Mouse (Mus musculus) left cerebral cortex, postnatal 14 days (tissue): ENCODE data around the gene Dnaic1. TPM values are rescaled to one million over a fixed set of nuclear protein-coding genes. Genes with fewer than 3 reads are reported as not detected.

ENCODE experiments used
- DNase-seq, 2 experiments: peaks; one replicate each; pipeline ENCODE4 v3.0.0; 2021 to 2022; ENCODE audit warnings: low spot score in 2 of 2, mixed read lengths in 1 of 2
- intact Hi-C: fragments of 180-260 bp; cut with DNase I; formaldehyde crosslinking; loops from one replicate; pipeline ENCODE4 v1.15.1; 2025
- total RNA-seq, 2 experiments: library from RNA; stranded (reverse); gene quantifications; 2 replicates each; pipeline ENCODE4 v1.2.3; 2021

Dnaic1 gene
- total RNA-seq, 2 experiments from 2014 or later = 5.6 to 8.6 TPM

DNA sequence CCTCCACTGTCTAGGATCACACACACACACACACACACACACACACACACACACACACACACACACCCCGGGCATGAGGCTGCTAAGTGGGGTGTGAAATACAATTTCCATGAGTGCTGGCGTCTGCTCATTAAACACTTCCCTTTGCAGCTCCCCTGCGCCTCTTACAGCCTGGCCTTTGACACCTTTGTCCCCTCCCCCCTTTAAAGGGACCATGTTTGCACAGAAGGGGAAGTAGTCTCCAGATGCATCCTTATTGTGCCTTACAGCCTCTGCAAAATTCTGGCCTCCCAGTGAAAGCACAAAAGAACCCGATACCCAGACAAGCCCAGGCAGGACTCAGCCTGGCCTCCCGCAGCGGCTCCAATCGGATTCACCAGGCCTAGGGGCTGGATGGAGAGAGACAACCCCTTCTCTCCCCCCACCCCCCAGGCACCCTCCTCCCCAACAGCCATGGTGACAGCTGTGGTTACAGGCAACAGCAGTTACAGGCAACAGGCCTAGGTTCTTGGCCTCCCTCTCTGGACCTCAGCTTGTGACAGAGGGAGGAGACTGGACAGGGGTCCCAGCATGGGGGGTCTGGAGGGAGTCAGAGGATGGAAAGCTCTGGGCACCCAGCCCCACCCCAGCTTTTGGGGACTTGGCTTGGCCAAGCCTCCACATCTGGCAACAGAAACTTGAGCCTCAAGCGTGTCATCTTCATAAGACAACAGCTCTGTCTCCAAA, 58.8 kb downstream of the Dnaic1 start:
- intact Hi-C loops = no loop called here
- DNase-seq = peak in 1 of 2 experiments; percentile 59

DNA sequence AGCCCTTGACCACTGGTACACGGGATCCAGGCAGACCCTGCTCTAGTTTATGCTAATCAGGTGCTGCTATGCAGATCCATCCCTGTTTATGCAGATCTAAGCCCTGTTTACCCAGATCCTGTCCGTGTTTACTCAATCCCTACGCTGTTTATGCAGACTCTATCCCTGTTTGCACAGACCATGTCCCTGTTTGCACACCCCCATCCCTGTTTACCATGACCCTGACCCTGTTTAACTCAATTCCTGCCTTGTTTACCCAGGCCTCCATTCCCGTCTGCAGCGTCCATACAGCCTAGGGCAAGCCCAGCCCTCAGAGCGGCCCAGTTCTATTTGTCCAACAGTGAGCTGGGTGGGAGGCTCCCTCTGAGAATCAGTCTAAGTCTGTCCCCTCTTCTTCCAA, 60.6 kb downstream of the Dnaic1 start:
- DNase-seq = no peak

DNA sequence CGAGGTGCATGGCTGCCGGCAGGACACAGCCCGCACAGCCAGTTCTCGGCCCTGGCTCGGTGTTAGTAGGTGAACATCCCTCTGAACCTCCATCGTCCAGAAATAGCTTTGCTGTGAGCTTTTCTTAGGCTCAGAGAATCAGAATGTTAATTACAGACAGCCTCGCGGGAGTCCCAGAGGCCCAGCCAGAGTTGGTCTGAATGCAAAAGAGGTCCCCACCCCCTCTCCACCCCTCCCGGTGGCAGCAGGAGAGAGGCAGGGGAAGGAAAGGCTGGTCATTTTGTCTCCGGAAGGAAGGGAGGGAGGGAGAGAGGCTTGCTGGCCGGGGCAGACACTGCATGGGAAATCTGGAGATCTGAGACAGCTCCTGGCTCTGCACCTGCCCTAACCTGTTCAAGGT, 61.8 kb downstream of the Dnaic1 start:
- intact Hi-C loops = no loop called here

More for the DNA sequence above, 60.6 kb downstream of the Dnaic1 start:
- intact Hi-C loops = no loop called here

DNA sequence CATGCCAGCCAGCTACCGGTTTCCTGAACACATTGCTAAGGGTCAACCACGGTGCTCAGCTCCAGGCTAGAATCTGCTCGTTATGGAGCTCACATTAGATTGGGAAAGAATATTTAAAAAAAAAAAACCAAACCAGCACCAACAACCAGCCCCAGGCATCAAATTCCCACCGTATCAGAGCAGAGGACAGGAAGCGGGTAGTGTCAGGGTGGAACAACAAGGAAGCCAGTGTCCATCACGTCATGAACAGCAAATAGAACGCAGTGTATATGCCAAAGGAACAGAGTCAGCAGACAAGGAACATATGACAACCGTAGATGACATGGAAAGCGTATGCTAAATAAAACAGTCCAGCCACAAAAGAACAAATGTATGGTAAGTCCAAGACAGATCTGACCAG, 63.4 kb downstream of the Dnaic1 start:
- intact Hi-C loops = no loop called here
- no peak for DNase-seq

More for the DNA sequence above, 61.8 kb downstream of the Dnaic1 start:
- DNase-seq = peak; percentile 57 to 63

DNA sequence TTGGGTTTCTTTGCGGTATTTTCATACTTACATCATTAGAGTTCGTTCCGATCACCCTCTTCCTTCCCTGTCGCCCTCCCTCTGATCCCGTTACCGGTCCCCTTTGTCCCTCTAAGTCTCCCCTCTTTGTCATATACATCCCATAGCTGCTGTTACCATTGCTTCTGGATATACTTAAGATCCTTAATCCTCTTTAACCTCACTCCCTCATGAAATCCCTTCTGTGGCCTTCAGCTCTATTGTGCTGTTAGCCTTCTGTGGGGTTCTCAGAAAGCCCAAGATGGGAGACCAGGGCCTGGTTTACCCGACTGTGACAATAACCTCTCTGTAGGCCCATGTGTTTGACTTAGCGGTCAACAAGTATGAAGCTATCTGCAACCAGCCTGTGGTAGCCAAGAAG, 65.1 kb downstream of the Dnaic1 start:
- DNase-seq = no peak
- intact Hi-C loops = no loop called here

DNA sequence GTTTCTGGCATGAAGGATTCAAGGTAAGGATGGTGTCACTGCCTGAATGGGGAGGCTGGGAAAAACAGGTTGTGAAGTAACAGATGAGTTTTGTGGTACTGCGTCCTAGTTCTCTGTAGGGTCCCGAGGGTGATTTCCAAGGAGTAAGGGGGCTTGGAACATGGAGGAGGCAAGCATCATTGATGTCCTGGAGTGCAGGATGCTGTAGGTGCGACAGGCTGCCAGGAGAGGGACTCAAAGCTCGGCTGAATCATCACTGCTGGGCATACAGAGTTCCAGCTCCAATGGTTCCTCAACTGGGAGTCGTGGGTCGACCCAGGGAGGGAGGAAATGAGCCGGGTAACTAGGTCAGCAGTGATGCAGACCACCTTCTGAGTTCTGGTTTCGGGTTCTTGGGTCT, 65.6 kb downstream of the Dnaic1 start:
- intact Hi-C loops = no loop called here
- no peak for DNase-seq

DNA sequence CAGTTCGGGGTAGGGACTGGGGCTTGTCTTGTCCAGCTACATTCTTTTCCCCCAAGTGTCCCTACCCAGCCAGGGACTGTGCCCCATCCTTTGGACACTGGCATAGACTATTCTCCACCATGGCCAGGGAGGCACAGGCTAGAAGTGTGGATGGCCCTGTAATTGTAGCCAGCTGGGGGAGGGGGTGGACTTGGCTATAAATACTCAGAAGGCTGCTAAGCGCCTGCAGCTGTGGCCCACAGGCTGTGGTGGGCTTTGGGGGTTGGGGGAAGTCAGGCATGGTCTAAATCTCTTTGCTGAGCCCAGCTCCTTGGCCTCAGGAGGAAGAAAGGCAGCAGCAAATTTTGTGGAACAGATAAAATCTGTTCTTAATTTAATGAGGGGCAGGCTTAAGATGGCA, 66.3 kb downstream of the Dnaic1 start:
- no peak for DNase-seq
- intact Hi-C loops = no loop called here

DNA sequence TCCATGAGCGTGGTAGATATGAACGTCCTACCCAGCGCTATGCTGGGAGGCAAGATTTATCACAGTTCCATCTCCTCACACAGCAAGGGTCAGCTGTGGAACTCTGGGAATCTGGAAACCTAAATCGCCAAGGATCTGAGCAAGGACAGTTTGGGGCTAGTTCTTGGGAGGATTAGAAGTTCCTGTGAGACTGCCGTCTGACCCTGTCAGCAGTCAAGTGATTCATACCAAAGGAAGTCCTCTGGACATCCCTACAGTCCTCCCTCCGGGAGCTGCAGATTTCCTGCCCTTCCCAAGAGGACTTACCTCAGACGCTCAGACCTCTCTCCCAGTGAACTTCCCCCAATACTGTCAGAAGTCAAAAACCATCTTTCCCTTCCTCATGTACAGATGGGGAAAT, 66.8 kb downstream of the Dnaic1 start:
- no peak for DNase-seq
- intact Hi-C loops = no loop called here

DNA sequence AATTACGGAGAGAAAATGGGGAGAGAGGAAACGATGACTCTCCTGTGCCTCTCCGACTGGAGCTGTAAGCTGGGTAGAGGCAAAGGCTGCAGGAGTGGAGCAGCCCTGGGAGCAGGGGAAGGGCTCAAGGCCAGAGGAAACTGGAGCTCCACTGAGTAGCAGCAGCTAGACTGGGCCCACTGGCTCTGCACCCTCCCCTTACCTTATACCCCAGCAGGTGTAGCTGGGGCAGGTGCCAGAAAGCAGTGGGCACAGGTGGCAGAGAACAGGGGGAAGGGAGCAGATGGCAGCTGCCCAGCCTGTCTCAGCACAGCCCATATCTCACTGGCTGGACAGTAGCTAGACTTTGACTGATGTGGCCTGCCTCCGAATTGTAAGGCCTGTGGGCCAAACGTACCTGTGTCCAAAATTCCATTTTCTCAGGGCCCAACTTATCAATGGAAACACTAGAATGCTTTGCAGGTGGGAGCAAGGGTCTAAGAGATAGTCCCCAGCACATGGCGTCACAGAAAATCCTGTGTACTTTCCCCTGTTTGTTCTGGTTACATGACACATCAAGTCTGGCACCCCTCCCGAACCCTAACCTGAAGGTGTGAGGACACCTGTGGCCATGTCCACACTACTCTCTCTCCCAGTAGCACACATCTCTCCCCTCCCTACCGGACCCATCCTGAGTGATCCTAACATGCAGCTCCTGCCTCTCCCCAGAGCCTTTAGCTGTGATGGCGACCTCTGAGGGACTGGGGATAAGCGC, 67.5 kb downstream of the Dnaic1 start:
- DNase-seq = no peak

DNA sequence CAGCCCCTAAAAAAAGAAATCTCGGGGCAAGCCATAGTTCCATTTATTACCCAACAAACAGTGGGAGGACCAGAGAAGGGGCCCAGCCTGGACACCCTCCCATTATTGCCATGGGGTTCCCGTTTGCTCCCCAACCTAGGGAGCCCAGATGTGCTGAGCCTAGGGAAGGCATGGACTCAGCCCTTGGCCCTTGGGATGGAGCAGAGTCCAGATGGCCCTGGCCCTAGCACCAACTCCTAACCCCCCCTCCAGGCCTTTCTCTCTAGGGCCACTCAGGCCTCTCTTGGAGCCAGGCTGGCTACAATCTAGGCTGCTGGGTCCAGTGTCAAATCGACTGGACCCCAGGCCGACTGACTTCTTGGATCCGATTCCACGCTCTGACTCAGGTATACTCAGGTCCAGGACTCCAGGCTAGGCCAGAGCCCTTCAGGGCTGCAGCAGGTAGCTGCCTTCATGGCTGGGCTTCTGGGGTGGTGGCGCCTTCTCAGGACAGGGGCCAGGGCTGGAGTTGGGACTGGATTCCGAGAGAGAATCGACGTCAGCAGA, 68.7 kb downstream of the Dnaic1 start:
- intact Hi-C loops = no loop called here
- DNase-seq = no peak

More for the DNA sequence above, 67.5 kb downstream of the Dnaic1 start:
- intact Hi-C loops = no loop called here

DNA sequence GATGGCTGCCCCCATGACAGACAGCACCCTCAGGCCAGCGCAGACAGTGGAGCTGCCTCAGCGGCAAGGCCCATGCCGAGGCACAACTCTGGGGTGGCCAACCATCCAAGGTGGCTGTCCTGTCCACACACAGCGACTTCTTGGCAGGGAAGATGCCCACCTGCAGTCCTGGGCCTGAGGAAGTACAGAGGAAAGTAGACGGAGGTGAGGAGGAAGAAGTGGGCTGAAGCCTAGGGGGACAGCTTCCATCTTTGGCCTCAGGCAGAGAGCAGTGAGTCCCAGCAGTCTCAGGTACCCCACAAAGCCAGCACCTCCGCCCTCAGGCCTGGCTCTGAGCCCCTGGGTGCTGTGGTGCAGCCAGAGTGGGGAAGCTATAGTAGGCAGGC, 69.2 kb downstream of the Dnaic1 start:
- no peak for DNase-seq
- intact Hi-C loops = no loop called here

DNA sequence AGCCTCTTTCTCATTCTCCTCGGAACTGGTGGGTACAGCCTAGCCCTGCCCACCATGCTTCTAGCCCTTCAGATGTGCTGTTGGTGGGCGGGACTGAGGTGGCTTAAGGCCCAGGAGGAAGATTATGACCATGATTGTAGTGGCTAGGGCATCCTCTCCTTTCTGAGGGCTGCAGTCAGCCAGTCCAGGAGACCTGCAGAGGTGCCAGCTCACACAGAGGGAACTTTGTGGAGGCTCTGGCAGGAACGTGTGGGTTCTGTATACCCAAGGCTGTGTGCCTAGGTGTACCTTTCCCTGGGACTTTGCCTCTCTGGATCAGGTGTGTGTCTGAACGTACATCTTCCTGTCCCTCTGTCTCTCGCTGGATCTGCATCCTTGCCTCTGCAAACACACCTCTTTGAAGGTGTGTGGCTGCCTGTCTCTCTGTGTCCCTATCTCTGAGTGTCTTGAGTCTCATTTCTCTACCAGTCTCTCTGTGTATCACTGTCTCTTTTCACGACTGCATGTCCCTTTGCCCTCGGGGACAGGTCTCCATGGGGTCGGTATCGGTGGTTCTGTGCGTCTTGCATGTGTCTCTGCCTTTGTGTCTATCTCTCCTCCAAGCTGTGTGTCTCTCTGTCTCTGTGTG, 69.8 kb downstream of the Dnaic1 start:
- DNase-seq = no peak
- intact Hi-C loops = no loop called here

DNA sequence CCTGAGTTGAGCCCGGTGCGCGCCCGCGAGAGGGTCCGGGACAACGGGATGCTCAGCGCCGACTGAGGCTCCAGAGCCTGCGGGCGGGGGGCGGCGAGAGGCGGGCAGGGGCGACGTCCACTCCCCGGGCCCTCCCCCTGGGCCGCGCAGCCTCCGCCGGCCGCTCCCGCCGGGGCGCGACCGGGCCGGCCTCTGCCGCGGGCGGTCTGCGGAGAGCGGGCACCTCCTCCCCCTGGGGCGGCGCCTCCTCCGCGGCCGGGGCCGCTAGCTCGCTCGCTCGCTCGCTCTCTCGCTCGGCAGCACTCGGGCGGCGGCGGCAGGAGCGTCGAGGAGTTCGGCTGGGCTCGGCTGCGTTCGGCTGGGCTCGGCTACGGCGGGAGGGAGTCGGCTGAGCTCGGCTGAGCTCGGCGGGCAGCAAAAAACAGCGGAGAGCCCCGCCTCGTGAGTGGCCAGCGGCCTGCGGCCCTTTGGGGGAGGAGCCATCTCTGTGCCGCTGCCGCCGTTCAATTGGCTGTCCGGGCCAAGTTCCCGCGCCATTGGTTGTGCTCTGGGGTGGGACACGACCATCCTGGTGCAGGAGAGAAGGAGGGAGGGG, 70.4 kb downstream of the Dnaic1 start, which contains the start of gene Enho:
Gene Enho, minus strand, starts transcription at position 412 of the 595 bp plus-strand sequence.
- peak; percentile 94 for DNase-seq
- intact Hi-C loops = no loop called here

DNA sequence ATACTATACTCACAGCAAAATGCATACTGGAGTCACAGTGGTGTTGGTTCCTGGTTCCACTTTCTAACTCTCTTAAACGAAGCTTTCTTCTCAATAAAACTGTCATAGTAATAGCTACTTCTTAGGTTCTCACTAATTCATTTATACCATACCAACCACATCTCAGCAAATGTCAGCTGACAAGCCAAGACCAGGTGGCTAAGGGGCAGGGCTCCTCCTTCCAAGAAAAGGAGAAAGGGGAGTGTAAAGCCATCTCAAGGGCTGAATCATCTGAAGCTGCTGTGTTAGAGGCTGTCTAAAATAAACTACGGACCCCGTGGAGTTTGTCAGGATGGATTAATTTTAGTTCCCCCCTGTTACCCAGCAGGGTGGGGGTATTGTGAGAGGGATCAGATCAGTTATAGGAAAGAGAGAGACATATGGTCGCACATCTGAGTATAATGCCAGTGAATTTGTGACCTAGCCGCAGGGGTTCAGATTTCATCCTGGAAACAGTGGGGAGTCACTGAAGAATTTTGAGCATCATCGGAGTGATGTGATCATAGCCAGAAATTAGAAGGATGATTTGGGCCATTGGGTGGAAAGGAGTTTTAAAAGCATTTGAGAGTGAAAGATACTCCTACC, 71.7 kb downstream of the Dnaic1 start:
- intact Hi-C loops = no loop called here
- no peak for DNase-seq

DNA sequence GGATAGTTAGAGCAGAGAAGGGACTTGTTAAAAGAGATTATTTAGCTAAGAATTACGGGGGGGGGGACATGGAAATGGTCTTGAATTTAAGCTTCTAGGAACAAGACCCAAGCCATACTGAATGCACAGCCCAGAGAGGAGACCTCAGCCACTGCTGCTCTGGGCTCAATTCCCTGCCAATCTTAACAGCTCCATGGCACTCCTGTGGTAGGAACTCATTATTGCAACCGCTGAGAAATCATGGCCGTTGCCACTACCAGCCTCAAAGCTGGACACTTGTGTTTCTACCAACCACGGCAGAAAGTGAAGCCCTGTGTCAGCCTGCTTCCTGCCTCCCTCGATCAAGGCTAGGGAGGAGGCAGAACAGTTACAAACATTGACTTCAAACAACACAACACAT, 75.9 kb downstream of the Dnaic1 start:
- peak in 1 of 2 experiments; percentile 35 for DNase-seq
- intact Hi-C loops = no loop called here

DNA sequence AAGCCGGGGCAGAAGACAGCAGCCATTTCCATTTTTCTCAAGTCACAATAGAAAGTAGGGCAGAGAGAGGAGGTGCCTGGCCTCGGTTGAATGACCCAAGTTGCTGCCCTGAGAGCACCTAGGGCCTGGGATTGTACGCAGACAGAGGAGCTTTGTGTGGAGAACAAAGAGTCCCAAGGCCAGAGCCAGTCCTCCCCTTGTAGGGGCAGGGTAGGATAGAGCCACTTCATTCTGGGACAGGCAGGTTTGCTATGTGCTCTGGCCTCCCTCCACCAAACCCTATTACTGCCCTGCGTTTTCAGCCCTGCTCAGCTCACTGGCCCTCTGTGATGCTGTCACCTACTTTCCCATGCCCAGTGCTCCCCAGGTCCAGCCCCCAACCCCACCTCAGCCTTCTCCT, 78.6 kb downstream of the Dnaic1 start:
- intact Hi-C loops = no loop called here
- DNase-seq = no peak

DNA sequence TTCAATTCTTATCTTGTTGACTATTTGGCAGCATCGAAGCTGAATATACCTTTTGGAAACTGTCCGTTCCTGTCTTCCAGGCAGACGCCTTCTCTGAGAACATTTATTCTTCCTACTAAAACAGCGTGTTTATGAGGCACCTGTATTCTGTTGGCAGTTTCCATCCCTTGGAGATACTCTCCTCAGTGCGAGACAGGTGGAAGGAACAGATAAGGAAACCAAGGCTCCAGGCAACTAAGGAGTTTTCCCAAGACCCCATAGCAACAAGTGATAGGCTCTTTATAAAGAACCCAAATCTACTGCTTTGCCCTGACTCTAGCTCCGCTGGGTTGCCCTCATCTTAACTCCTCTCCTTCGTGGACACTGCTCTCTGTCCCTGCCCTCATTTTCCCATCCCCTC, 79.1 kb downstream of the Dnaic1 start:
- no peak for DNase-seq
- intact Hi-C loops = no loop called here

DNA sequence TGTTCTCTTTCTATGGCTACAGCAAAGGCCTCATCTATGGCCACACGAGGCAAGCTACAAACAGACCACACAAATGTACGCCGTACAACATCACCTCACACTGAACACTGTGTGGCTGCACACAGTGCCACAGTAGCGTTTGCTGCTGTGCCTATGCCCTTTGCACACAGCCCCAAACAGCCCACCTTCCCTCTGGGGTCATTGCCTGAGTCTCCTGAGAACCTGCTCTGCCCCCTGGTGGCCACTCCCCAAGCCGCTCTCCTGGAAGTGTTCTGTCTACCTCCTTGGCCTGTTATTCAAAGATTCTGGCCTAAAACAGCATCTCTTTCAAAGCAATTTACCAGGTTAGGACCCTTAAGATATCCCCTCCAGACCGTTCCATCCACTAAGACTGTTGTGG, 83.7 kb downstream of the Dnaic1 start:
- peak; percentile 79 to 81 for DNase-seq
- intact Hi-C loops = loop anchor here (5.0 kb wide), 2 partner anchors 41 to 101 kb away; no protein-coding TSS in a partner anchor

DNA sequence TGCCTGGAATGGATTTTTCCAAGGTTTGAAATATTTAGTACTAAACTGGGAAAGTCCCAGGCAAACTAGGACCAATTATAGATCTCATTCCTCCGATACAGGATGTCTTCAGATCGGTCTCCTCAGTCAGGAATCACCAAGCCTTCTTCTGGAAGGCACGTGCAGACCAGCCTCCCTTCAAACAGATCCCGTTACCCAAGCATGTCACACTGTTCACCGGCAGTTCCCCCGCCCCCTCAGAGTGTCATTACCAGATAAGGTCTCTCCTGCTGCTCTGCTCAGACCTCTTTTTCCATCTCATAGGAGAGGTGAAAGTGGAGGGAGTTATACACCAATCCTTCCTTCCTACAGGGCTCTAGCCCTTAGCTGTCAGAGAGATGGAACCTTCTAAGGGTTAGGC, 84.2 kb downstream of the Dnaic1 start:
- DNase-seq = no peak
- intact Hi-C loops = loop anchor here (5.0 kb wide), 2 partner anchors 41 to 101 kb away; no protein-coding TSS in a partner anchor
